Mouse (Mus musculus) kidney, embryonic 15.5 days (tissue): Measurements from ENCODE around the gene Camkmt. TPM values are rescaled to one million over a fixed set of nuclear protein-coding genes. Genes with fewer than 3 reads are reported as not detected.
A peak's percentile ranks its signal among the peaks of the same experiment; 100 is the strongest.

Experiments used
- ATAC-seq: fragments of 200-750 bp; cut with Nextera tagmentation; replicated peaks from 2 replicates; pipeline ENCODE4 v1.8.0; 2017; ENCODE audit warnings: moderate TSS enrichment; ENCODE audit not compliant: low FRiP score
- H3K27ac ChIP-seq: fragments of 300-500 bp; sonication (generic); 2 replicates; pipeline ENCODE4 v1.5.1; 2015; ENCODE audit warnings: mild to moderate bottlenecking, inconsistent platforms
- H3K27me3 ChIP-seq: fragments of 300-500 bp; sonication (generic); 2 replicates; pipeline ENCODE4 v1.6.1; 2015; ENCODE audit warnings: inconsistent platforms
- H3K36me3 ChIP-seq: fragments of 300-500 bp; sonication (generic); 2 replicates; pipeline ENCODE4 v1.6.1; 2015; ENCODE audit warnings: inconsistent platforms
- H3K4me1 ChIP-seq: fragments of 300-500 bp; sonication (generic); 2 replicates; pipeline ENCODE4 v1.6.1; 2015; ENCODE audit warnings: inconsistent platforms
- H3K4me2 ChIP-seq: fragments of 300-500 bp; sonication (generic); 2 replicates; pipeline ENCODE4 v1.6.1; 2015; ENCODE audit warnings: moderate library complexity, mild to moderate bottlenecking, inconsistent platforms
- H3K4me3 ChIP-seq: fragments of 300-500 bp; sonication (generic); replicated peaks from 2 replicates; pipeline ENCODE4 v1.5.1; 2015; ENCODE audit warnings: mild to moderate bottlenecking, inconsistent platforms
- H3K9ac ChIP-seq: fragments of 300-500 bp; sonication (generic); 2 replicates; pipeline ENCODE4 v1.6.1; 2015; ENCODE audit warnings: mild to moderate bottlenecking, inconsistent platforms
- H3K9me3 ChIP-seq: fragments of 300-500 bp; sonication (generic); replicated peaks from 2 replicates; pipeline ENCODE4 v1.6.1; 2016; ENCODE audit warnings: inconsistent platforms
- WGBS: fragments of 180-500 bp; shearing (Covaris S2); methylation state at CpG from one replicate; pipeline ENCODE4 v1.1.7; 2015; ENCODE audit warnings: mixed read lengths; 5-methylcytosine and 5-hydroxymethylcytosine counted together
- polyA plus RNA-seq: library from polyadenylated mRNA; unstranded; fragments of >200 nt; fragmentation: Nextera tagmentation; extraction: Ambion mirVana; gene quantifications from 2 replicates; pipeline ENCODE4 v1.2.1, GENCODE M21; 2015

Camkmt gene
- 13.8 and 15.4 TPM in 2 replicates for polyA plus RNA-seq

DNA sequence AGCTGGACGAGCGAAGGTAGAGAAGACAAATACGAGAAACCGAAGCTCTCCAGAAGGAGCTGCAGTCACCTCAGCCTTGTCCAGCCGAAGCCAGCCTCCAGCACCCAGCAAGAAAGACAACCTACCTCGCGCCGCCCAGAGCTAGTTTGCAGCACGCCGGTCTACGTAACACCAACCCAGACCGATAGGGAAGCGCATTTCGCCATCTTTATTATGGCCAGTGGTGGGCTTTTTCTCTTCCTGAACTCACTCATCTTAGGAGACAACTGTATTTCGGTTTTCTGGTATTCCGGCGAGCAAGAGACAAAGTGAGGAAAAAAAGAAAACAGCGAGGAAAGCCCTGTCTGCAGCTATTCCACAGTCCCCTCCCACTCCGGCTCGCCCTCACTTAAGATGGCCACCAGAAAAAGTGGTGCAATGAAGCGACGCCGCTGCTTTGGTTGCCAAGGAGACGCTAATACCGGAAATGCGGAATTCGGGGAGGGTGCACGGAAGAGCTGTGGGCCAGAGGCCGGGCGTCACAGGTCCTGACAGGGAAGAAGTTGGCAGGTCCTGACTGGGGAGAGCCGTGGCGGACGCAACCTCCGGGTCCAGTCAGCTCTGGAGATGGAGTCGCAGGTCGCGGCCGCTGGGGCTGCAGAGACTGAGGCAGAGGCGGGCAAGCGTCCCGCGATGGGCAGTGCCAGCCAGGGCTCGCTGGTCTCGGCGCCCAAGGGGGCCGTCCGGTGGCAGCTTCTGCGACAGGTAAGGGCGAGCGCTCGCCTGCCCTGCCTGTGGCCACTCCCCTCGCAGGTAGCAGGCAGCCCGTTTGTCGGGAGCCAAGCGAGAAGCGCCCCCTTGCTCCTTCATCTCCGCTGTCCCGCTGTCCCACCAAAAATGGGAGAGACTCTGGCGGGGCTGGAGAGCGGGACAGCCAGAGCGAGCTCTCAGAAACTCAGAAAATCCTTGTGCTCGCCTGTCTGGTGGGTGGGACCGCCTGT lies at the start of gene Camkmt, which contains the start of gene Prepl:
Camkmt (plus strand) TSS at position 433 of the 980 bp plus-strand sequence.
Prepl (minus strand) TSS at position 122 of the 980 bp plus-strand sequence.
- no peaks in the 10 kb centered on the region for H3K27me3 ChIP-seq
- H3K4me3 ChIP-seq, result peak within 1 kb of the TSS; percentile 70
- peak; percentile 99 for ATAC-seq
- peak within 1 kb of the TSS; percentile 86 for H3K4me2 ChIP-seq
- H3K9ac ChIP-seq, result peak within 1 kb of the TSS; percentile 70
- WGBS, result under 1% methylated on average over 61 of the region's 63 CpGs
- H3K36me3 ChIP-seq, result no peaks in the 10 kb centered on the region
- peak within 1 kb of the TSS; percentile 86 for H3K27ac ChIP-seq
- H3K4me1 ChIP-seq, result peaks cover 15% of the 10 kb centered on the region
- H3K9me3 ChIP-seq, result no peaks in the 10 kb centered on the region

DNA sequence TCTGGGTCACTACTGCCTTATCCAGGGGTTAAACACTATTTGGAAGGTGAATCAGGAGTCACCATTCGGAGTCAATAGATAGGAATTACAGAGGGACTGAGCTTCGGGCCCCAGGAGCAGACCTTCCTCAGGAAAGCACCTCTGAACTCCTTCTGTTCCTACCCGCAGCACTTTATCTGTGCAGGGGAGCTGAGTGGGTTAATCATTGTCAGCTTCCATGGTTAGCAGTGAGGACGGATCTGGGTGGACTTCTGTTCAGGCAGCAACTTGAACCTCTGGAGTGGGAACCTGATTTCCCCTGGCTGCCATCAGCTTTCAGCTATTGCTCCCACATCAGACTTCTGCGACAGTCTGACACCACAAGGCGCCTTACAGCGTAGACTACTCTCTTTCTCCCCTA lies 49.4 kb upstream of the Camkmt start:
- no peaks in the 10 kb centered on the region for H3K36me3 ChIP-seq
- no peak overlapping the region for H3K4me2 ChIP-seq
- no peak overlapping the region for H3K9ac ChIP-seq
- WGBS, result 67% methylated on average over 7 of the region's 7 CpGs
- H3K27me3 ChIP-seq, result no peaks in the 10 kb centered on the region
- no peak overlapping the region for H3K4me3 ChIP-seq
- no peaks in the 10 kb centered on the region for H3K9me3 ChIP-seq
- H3K4me1 ChIP-seq, result peaks cover 20% of the 10 kb centered on the region
- peak overlapping the region; percentile 82 for H3K27ac ChIP-seq
- peak; percentile 65 for ATAC-seq

DNA sequence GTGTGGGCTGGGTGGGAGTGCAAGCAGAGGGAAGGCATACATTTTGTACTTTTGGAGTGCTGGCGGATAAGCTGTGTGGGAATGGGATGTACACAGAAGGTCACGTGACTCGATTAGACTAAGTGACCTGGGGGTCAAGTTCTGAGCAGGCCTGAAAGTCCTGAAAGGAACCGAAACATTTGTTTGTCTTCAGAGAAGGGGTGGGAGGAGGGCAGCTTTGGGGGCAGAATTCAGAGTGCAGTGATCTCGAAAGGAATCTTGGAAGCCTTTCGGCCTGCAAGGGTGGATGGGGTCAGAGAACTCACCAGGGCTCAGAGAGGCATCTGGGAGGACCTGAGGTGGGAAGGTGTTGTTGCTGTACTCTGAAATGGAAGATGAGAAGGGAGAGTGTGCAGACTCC lies 47.9 kb upstream of the Camkmt start:
- H3K4me1 ChIP-seq, result peaks cover 20% of the 10 kb centered on the region
- H3K9me3 ChIP-seq, result no peaks in the 10 kb centered on the region
- no peak overlapping the region for H3K9ac ChIP-seq
- H3K27ac ChIP-seq, result peak overlapping the region; percentile 82
- no peaks in the 10 kb centered on the region for H3K27me3 ChIP-seq
- H3K36me3 ChIP-seq, result no peaks in the 10 kb centered on the region
- no peak overlapping the region for H3K4me3 ChIP-seq
- no peak for ATAC-seq
- 57% methylated on average over 6 of the region's 6 CpGs for WGBS
- no peak overlapping the region for H3K4me2 ChIP-seq

DNA sequence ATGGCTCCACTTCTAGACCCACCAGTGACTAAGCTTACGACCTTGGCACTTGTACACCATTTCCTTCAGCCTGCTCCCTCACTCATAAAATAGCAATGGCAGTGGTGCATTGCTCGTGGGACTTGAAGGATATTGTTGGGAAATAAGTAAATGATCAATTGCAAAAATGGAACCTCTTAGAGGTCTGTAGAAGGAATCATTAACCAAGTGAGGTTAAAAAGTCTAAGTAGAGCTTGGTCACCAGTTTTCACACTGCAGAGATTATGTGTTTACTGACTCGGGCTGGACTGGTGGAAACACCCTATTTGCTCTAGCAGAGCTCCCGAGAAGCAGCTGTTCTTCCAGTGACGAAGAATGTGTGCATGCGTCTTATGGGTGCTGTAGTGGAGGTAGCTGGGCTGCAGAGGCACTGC lies 46.9 kb upstream of the Camkmt start:
- WGBS, result 62% methylated on average over 6 of the region's 6 CpGs
- Histone ChIP-seq H3K36me3 (no peaks in the 10 kb centered on the region), H3K27ac (peak overlapping the region; percentile 82), H3K4me2 (no peak overlapping the region), H3K27me3 (no peaks in the 10 kb centered on the region), H3K9ac (no peak overlapping the region), H3K4me3 (no peak overlapping the region), H3K9me3 (no peaks in the 10 kb centered on the region), H3K4me1 (peaks cover 20% of the 10 kb centered on the region)
- peak; percentile 50 for ATAC-seq

DNA sequence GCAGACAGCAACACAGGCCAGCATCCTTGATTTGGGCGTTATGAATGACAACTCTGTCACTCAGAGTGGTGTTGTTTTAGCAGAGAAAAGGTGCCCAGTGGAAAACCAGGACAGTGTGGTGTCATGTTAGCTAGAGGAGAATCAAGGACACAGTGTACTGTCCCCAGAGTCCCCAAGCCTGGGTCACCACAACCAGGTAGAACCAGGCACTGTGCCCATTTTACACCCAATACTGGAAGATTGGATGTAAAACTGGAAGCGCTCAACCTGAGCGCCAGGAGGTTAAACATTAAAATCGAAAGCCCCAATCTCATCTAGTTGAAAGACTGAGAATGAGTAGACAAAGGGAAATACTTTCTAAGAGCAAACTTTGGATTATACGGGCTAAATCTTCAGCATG lies 45.9 kb upstream of the Camkmt start:
- Histone ChIP-seq H3K27ac (peak overlapping the region; percentile 82), H3K4me3 (no peak overlapping the region), H3K9ac (no peak overlapping the region), H3K27me3 (no peaks in the 10 kb centered on the region), H3K4me1 (peaks cover 20% of the 10 kb centered on the region), H3K36me3 (no peaks in the 10 kb centered on the region), H3K4me2 (no peak overlapping the region), H3K9me3 (no peaks in the 10 kb centered on the region)
- no peak for ATAC-seq
- 75% methylated on average over 5 of the region's 5 CpGs for WGBS

DNA sequence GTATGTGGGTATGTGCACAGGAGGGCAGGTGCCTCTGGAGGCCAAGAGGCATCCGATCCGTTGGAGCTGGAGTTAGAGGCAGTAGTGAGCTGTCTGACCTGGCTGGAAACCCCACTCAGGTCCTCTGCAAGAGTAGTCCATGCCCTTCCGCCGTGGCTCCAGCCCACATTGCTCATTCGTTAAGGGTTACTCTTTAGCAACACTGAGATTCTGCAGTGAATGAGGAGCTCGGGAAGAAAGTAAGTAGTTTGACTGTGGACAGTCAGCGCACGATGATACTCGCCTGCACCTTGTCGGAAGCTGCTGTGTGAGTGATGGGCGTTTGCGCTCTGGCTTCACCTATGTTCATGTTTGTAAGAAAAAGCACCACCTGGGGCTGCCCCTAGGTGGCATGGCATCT lies 45.2 kb upstream of the Camkmt start:
- Histone ChIP-seq H3K4me3 (no peak overlapping the region), H3K27ac (peak overlapping the region; percentile 82), H3K4me2 (no peak overlapping the region), H3K36me3 (no peaks in the 10 kb centered on the region), H3K9me3 (no peaks in the 10 kb centered on the region), H3K27me3 (no peaks in the 10 kb centered on the region), H3K4me1 (peaks cover 20% of the 10 kb centered on the region), H3K9ac (no peak overlapping the region)
- WGBS, result 80% methylated on average over 12 of the region's 12 CpGs
- ATAC-seq, result no peak

DNA sequence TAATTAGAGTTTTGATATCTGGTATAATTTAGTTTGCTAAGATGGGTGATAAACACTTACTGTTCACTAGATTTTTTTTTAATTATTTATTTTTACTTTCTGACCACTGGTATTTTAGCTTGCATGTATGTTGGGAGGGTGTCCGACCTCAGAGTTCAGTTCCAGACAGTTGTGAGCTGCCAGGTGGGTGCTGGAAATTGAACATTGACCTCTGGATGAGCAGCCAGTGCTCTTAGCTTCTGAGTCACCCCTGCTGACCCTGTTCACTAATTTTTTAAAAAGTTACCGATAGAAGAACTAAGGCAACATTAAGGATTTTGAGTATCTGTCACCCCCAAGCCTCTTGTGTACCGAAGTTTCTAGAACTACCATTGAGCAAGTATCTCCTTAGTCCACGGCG lies 42.0 kb upstream of the Camkmt start:
- no peak overlapping the region for H3K27ac ChIP-seq
- no peaks in the 10 kb centered on the region for H3K27me3 ChIP-seq
- H3K9me3 ChIP-seq, result no peaks in the 10 kb centered on the region
- H3K36me3 ChIP-seq, result no peaks in the 10 kb centered on the region
- no peak for ATAC-seq
- no peak overlapping the region for H3K4me3 ChIP-seq
- H3K4me2 ChIP-seq, result no peak overlapping the region
- H3K4me1 ChIP-seq, result no peaks in the 10 kb centered on the region
- H3K9ac ChIP-seq, result no peak overlapping the region
- 92% methylated on average over 5 of the region's 5 CpGs for WGBS

DNA sequence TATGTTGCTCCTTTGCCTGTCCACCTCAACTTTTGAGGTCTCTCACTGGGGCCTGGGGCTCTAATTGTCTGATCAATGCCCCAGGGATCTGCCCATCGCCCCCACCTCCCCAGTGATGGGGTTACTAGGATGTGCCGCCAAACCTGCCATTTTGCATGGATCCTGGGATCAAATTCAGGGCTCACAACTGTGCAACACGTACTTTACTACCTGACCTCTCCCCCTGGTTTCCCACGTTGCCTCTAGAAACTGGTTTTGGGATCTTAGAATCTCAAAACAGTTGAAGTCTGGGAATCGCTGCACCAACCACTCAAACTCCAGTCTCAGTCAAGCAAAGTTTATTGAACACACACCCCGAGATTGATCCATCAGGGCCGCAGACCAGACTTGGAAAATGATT lies 32.1 kb upstream of the Camkmt start:
- no peaks in the 10 kb centered on the region for H3K4me1 ChIP-seq
- no peak overlapping the region for H3K4me3 ChIP-seq
- no peaks in the 10 kb centered on the region for H3K9me3 ChIP-seq
- no peak for ATAC-seq
- H3K27ac ChIP-seq, result no peak overlapping the region
- H3K9ac ChIP-seq, result no peak overlapping the region
- H3K4me2 ChIP-seq, result no peak overlapping the region
- no peaks in the 10 kb centered on the region for H3K27me3 ChIP-seq
- 87% methylated on average over 7 of the region's 7 CpGs for WGBS
- peaks cover 16% of the 10 kb centered on the region for H3K36me3 ChIP-seq

DNA sequence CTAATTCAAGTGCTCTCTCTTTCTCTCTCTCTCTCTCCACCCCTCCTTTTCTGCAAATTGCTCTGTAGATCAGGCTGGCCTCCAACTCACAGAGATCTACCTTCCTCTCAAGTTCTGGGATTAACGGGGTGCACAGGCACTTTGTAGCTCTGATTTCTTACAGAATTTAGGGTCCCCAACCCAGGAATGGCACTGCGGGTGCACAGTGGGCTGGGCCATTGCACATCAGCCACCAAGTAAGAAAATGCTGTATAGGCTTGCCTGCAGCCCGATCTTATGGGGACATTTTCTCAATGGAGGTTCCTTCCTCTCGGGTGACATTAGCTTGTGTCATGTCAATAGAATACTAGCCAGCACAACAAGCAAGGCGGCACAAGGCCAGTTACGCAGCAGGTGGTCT lies 31.2 kb upstream of the Camkmt start:
- WGBS, result 92% methylated on average over 6 of the region's 6 CpGs
- Histone ChIP-seq H3K9ac (no peak overlapping the region), H3K27ac (no peak overlapping the region), H3K4me3 (no peak overlapping the region), H3K4me2 (no peak overlapping the region), H3K9me3 (no peaks in the 10 kb centered on the region), H3K36me3 (peaks cover 24% of the 10 kb centered on the region), H3K27me3 (no peaks in the 10 kb centered on the region), H3K4me1 (no peaks in the 10 kb centered on the region)
- ATAC-seq, result no peak

DNA sequence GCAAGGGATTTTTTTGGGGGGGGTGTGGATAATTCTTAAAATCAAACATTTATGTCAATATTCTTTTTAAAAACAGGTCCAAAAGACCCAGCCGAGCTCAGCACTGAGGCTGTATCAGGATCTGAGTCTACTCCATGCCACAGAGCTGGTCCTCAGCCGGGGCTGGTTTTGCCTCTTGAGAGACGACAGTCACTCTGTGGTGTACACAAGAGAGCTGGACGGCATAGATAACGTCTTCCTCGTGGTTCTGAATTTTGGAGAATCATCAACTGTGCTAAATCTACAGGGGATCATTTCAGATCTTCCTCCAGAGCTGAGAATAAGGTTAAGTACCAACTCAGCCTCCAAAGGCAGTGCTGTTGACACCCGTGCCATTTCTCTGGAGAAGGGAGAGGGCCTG lies 26.8 kb upstream of the Camkmt start:
- H3K9me3 ChIP-seq, result no peaks in the 10 kb centered on the region
- H3K4me2 ChIP-seq, result no peak overlapping the region
- ATAC-seq, result no peak
- H3K4me3 ChIP-seq, result no peak overlapping the region
- no peaks in the 10 kb centered on the region for H3K4me1 ChIP-seq
- WGBS, result 92% methylated on average over 7 of the region's 7 CpGs
- H3K27ac ChIP-seq, result no peak overlapping the region
- H3K9ac ChIP-seq, result no peak overlapping the region
- H3K27me3 ChIP-seq, result no peaks in the 10 kb centered on the region
- peaks cover 64% of the 10 kb centered on the region for H3K36me3 ChIP-seq

DNA sequence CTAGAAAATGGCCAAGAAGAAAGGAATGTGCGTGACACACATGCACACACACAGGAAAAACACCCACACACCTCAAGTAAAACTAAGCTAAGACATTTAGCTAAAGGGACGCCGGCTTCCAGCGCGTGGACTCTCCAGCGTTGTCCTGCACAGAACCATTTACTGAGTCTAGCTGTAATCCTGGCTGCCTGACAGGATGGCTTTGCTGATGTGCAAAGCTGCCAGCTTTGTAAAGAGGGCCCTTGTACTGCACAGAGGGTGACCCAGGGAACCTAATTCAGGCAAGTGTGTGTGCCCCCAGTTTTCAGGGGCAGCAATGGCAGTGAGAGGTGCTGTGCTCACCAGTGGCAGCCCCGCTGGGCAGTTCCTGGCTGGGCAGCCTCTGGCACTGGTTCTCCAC lies 23.0 kb upstream of the Camkmt start:
- H3K9ac ChIP-seq, result no peak overlapping the region
- peaks cover 87% of the 10 kb centered on the region for H3K36me3 ChIP-seq
- no peak for ATAC-seq
- no peak overlapping the region for H3K4me2 ChIP-seq
- H3K27me3 ChIP-seq, result no peaks in the 10 kb centered on the region
- no peak overlapping the region for H3K27ac ChIP-seq
- WGBS, result 96% methylated on average over 7 of the region's 7 CpGs
- no peak overlapping the region for H3K4me3 ChIP-seq
- no peaks in the 10 kb centered on the region; the same call in 1 of the 2 replicates for H3K4me1 ChIP-seq
- no peaks in the 10 kb centered on the region for H3K9me3 ChIP-seq

DNA sequence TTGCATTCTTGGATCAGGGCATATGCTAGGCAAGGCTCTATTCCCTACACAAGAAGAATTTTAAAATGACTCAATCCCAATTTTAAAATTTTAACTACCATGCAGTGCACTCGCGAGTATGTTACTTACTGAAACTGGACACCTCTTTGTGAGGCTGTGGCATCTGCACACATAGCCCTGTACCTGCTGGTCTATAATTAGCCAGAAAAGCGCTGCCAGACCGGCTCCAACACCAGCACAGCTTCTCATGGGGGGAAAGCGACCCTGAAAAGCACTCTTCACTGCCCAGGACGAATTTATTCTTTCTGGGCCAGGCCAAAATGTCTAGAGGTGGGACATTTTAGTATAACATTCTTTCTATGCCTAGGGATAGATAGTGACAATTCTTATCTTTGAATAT lies 19.7 kb upstream of the Camkmt start:
- no peaks in the 10 kb centered on the region; the same call in 1 of the 2 replicates for H3K4me1 ChIP-seq
- no peak overlapping the region for H3K27ac ChIP-seq
- H3K36me3 ChIP-seq, result peaks cover 72% of the 10 kb centered on the region
- H3K4me3 ChIP-seq, result no peak overlapping the region
- ATAC-seq, result no peak
- H3K9ac ChIP-seq, result no peak overlapping the region
- H3K4me2 ChIP-seq, result no peak overlapping the region
- H3K9me3 ChIP-seq, result no peaks in the 10 kb centered on the region
- 76% methylated on average over 6 of the region's 6 CpGs for WGBS
- no peaks in the 10 kb centered on the region for H3K27me3 ChIP-seq
